Mouse (Mus musculus): ENCODE measurements at regions not wholly inside any gene's neighbourhood (a gene's known extent, or its start where the extent isn't known, plus 50 kb on each side); places are given as distances from the start of the nearest gene placed in this dataset.

DNA sequence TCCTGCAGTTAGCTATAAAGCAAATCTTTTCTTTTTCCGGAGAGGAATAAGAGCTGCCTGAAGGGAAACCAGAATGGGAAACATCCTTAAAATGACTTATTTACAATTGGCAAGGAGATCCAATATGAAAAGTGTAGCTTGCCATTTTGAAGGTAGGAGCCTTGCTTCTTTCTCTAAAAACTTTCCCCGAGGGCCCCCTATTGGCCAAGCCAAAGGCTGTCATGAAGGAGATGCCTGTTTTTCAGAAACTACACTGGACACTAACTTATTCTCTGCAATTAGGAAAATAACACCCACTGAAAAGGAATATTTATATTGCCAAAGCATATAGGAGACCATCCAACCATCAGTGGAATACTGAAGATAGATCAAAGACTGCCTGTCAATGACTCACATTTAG, 312.8 kb upstream of the Thrb start:
- Histone ChIP-seq H3K4me1 (ENCODE audit: control insufficient read depth, insufficient read depth, low read length) (no peaks in the 10 kb centered on the region), H3K4me3 (ENCODE audit: insufficient read depth, low read depth, low read length) (no peak overlapping the region), H3K27ac (ENCODE audit: insufficient read depth, low read depth, low read length) (no peak overlapping the region)
- TF ChIP-seq CTCF (IDR thresholded peaks at IDR 0.05; ENCODE audit: insufficient read depth, low read depth, low read length), result no peak
- no peak for TF ChIP-seq POLR2A (IDR thresholded peaks at IDR 0.05; ENCODE audit: insufficient read depth, low read depth, low read length)
- 67% methylated on average over 2 of the region's 2 CpGs for WGBS

DNA sequence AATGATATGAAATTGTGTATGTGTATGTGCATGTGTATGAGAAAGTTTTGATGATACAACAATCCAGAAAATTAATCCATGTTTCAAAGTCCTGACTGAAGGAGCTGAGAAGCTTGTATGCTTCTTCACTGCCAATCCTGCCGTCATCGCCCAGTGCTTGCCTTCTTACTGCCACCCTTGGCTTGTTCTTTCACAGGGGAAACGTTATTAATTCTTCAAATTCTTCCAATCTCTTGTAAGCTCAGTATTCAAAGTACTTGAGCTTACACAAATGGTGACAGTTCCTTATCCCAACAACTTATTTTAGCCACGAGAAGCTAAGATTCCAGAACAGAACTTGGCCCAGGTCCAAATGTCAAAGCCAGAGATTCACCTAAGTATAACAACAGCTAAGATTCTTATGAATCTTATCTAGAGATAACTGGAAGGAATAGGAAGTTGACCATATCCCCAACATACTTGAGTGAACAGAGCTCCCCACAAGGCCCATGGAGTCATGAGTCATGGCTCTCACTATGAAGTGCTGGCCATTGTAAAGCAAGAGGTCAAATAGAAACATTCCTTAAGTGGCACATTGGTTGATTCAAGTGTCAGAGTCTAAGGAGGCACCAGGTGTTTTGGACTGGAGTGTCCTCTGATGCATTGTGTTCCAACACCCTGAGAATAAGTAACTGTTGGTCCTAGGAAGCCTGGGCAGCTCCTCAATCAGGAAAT, 307.6 kb upstream of the Thrb start:
- Histone ChIP-seq H3K4me1 (ENCODE audit: control insufficient read depth, insufficient read depth, low read length) (no peaks in the 10 kb centered on the region), H3K4me3 (ENCODE audit: insufficient read depth, low read depth, low read length) (no peak overlapping the region), H3K27ac (ENCODE audit: insufficient read depth, low read depth, low read length) (no peak overlapping the region)
- 89% methylated on average over 4 of the region's 4 CpGs for WGBS
- no peak for TF ChIP-seq CTCF (IDR thresholded peaks at IDR 0.05; ENCODE audit: insufficient read depth, low read depth, low read length)
- TF ChIP-seq POLR2A (IDR thresholded peaks at IDR 0.05; ENCODE audit: insufficient read depth, low read depth, low read length), result no peak

DNA sequence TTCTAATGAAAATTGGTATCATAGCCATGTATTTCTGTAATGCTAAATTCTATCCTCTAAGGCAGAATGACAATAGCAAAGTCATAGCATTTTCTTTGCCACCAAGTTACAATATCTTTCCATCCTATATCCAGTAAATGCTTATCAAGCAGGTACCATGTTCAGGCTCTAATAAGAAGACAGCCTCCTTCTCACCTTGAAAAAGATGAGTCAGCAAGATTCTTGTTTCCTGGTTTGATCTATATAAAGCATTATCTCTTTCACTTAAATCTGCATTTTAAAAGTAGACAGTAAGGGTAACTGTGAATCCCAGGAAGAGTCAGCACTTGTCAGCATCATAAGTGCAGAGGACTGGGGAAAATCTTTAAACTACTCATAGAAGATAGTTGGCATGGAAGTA, 298.2 kb upstream of the Thrb start:
- H3K27ac ChIP-seq (ENCODE audit: insufficient read depth, low read depth, low read length), result no peak overlapping the region
- TF ChIP-seq POLR2A (IDR thresholded peaks at IDR 0.05; ENCODE audit: insufficient read depth, low read depth, low read length) (no peak), CTCF (IDR thresholded peaks at IDR 0.05; ENCODE audit: insufficient read depth, low read depth, low read length) (no peak)
- H3K4me1 ChIP-seq (ENCODE audit: control insufficient read depth, insufficient read depth, low read length), result no peaks in the 10 kb centered on the region
- H3K4me3 ChIP-seq (ENCODE audit: insufficient read depth, low read depth, low read length), result no peak overlapping the region

DNA sequence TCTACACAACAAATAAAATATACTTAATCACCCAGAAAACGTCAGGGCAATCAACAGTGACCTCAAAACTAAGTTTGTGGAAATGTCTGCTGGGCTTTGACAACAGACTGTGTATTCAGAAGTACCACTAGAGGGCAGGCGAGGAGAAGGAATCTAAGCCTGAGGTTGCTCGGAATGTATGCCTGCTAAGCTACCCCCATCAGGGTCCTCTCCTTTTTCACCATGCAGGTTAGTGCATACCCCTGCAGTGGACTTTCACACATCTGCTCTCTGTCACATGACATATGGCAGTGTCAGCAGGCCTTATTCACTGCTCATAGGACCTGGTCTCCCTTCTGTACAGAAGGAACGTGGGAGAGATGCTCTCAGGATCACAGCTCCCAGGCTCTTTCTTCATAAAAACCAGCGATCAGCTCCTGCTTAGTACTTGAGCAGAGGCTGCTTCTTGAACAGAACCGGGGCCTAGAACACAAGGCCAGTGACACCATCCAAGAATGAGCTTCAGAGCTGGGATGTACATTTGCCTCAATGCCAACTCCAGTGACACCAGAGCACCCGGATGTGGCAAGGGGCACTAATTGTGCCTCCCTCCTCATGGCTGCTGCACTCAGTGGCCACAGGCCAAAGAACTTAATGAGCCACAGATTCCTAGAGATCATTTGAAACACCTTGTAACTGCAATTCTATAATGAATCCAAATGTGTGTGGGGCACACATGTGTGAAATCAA, 257.1 kb upstream of the Thrb start:
- Histone ChIP-seq H3K27ac (ENCODE audit: insufficient read depth, low read depth, low read length) (no peak overlapping the region), H3K4me3 (ENCODE audit: insufficient read depth, low read depth, low read length) (no peak overlapping the region), H3K4me1 (ENCODE audit: control insufficient read depth, insufficient read depth, low read length) (no peaks in the 10 kb centered on the region)
- TF ChIP-seq CTCF (IDR thresholded peaks at IDR 0.05; ENCODE audit: insufficient read depth, low read depth, low read length) (0 out of 2 replicates have a peak, but pooled peaks have one; percentile 22), POLR2A (IDR thresholded peaks at IDR 0.05; ENCODE audit: insufficient read depth, low read depth, low read length) (no peak)
- WGBS, result 28% methylated on average over 7 of the region's 7 CpGs

DNA sequence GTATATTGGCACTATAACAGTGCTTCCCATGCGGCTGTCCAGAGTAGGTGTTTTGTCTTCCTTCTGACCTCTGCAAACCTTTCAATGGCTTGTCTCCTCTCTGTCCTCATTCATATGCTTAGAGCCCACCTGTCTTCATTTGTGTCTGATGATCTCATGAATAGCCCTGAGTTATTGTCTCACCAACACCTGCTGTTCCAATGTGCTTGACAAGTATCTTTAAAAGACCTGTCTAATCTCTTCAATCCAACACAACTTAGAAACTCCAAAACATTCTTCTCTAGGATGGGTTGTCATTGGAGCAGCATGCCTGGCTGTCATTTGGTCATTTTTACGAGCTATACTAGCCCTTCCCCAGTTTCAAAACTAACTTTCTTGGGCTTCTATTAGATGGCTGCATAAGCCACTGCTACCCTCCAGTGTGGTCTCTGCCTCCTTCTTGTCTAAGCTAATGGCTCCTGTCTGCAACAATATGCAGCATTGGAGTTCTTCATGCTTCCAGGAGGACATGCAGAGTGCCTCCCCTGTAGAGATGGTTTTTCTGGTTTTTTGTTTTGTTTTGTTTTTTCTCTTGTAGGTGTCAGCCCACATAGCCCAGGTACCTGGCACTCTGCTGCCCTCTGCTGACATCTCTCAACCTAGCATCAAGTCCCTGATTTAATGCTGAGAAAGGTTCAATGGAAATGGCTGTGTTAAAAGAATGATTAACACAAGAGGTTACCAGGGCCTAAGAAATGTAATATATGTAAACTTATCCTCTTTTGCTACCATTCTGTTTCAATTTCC, 254.3 kb upstream of the Thrb start:
- WGBS, result 85% methylated on average over 2 of the region's 2 CpGs
- no peaks in the 10 kb centered on the region for H3K4me1 ChIP-seq (ENCODE audit: control insufficient read depth, insufficient read depth, low read length)
- H3K4me3 ChIP-seq (ENCODE audit: insufficient read depth, low read depth, low read length), result no peak overlapping the region
- no peak for TF ChIP-seq CTCF (IDR thresholded peaks at IDR 0.05; ENCODE audit: insufficient read depth, low read depth, low read length)
- TF ChIP-seq POLR2A (IDR thresholded peaks at IDR 0.05; ENCODE audit: insufficient read depth, low read depth, low read length), result no peak
- H3K27ac ChIP-seq (ENCODE audit: insufficient read depth, low read depth, low read length), result no peak overlapping the region

DNA sequence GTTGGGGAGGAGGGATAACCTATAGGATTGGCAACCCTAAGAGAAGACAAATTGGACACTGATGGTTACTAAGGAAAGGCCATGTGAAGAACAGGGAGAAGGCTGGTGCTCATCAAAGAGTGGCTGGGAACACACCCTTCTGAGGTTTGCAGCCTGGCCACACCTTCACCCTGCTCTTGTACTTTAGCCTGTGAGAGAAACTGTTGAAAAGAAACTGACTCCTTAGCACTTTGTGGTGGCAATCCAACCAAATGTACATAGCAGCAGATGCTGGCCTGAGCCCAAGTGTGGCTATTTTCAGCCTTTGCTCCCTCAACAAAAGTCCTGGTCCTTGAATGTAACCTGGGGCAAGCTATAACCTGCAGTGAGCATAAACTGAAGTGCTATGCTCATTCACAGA, 253.2 kb upstream of the Thrb start:
- Histone ChIP-seq H3K27ac (ENCODE audit: insufficient read depth, low read depth, low read length) (no peak overlapping the region), H3K4me3 (ENCODE audit: insufficient read depth, low read depth, low read length) (no peak overlapping the region), H3K4me1 (ENCODE audit: control insufficient read depth, insufficient read depth, low read length) (no peaks in the 10 kb centered on the region)
- TF ChIP-seq POLR2A (IDR thresholded peaks at IDR 0.05; ENCODE audit: insufficient read depth, low read depth, low read length), result no peak
- TF ChIP-seq CTCF (IDR thresholded peaks at IDR 0.05; ENCODE audit: insufficient read depth, low read depth, low read length), result no peak

DNA sequence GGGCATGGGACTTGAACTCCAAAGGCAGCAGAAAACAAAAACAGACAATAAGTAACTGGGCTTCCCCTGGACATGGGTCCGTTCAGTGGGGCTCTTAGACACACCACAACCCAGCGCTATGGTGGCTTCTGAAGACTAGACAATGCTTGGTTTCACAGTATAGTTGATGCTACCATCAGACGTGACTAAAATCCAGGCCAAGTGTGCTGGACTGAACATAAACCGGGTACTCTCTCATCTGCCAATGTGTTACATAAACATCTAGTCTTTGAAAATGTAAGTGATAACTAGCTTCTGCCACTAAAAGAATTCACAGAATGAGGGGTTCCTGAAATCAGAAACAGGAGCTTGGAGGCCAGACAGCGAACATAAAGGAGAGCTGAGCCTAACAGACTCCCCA, 251.7 kb upstream of the Thrb start:
- Histone ChIP-seq H3K27ac (ENCODE audit: insufficient read depth, low read depth, low read length) (no peak overlapping the region), H3K4me3 (ENCODE audit: insufficient read depth, low read depth, low read length) (no peak overlapping the region), H3K4me1 (ENCODE audit: control insufficient read depth, insufficient read depth, low read length) (no peaks in the 10 kb centered on the region)
- TF ChIP-seq CTCF (IDR thresholded peaks at IDR 0.05; ENCODE audit: insufficient read depth, low read depth, low read length) (no peak), POLR2A (IDR thresholded peaks at IDR 0.05; ENCODE audit: insufficient read depth, low read depth, low read length) (no peak)
- 90% methylated on average over 5 of the region's 5 CpGs for WGBS

DNA sequence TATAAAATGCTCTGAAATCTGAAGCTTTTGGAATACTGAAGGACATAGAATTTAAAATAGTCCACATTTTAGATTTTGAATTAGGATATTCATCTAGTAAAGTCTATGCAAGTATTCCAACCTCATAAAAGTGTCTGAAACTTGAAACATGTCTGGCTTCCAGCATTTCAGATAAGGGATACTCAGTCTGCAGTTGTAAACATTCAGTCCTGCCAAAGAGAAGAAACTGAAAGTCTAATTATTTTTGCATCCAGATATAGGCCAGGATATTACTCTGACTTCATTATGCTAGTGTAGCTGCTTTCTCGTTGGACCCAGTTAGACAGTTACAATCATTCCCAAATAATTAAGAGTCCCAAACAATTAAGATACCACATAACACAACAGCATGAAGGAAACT, 251.2 kb upstream of the Thrb start:
- no peak for TF ChIP-seq CTCF (IDR thresholded peaks at IDR 0.05; ENCODE audit: insufficient read depth, low read depth, low read length)
- H3K4me1 ChIP-seq (ENCODE audit: control insufficient read depth, insufficient read depth, low read length), result no peaks in the 10 kb centered on the region
- H3K4me3 ChIP-seq (ENCODE audit: insufficient read depth, low read depth, low read length), result no peak overlapping the region
- H3K27ac ChIP-seq (ENCODE audit: insufficient read depth, low read depth, low read length), result no peak overlapping the region
- 63% methylated on average over 1 of the region's 1 CpGs for WGBS

DNA sequence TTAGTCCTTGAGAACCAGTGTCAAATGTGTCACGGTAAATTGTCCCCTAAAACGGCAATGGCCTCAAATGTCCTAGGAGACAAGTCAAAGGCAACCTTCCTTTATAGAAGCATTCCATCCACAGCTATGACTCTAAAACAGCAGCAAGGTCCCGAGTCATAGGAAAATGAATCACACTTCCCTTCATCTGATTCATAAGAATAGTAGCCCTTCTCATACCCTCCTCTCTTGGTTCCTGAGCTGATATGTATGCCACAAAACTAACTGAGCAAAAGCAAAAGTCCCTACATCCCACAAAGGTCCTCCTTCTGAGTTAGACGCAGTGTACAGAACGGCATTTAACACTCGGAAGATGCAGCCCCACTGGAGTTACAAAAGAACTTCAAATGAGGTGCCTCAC, 250.6 kb upstream of the Thrb start:
- Histone ChIP-seq H3K4me1 (ENCODE audit: control insufficient read depth, insufficient read depth, low read length) (no peaks in the 10 kb centered on the region), H3K27ac (ENCODE audit: insufficient read depth, low read depth, low read length) (no peak overlapping the region), H3K4me3 (ENCODE audit: insufficient read depth, low read depth, low read length) (no peak overlapping the region)
- no peak for TF ChIP-seq POLR2A (IDR thresholded peaks at IDR 0.05; ENCODE audit: insufficient read depth, low read depth, low read length)
- no peak for TF ChIP-seq CTCF (IDR thresholded peaks at IDR 0.05; ENCODE audit: insufficient read depth, low read depth, low read length)
- WGBS, result 94% methylated on average over 6 of the region's 6 CpGs
